Mouse (Mus musculus) erythroblast, embryonic 14.5 days (primary cell): ENCODE data around the gene Mogat1. TPM values are rescaled to one million over a fixed set of nuclear protein-coding genes. Genes with fewer than 3 reads are reported as not detected.
"Not testable (repeated sequence)": the region's sequence is repeated elsewhere in the genome, so short reads cannot be mapped to it uniquely, and the experiment has no call there.

ENCODE experiments used
- H3K27me3 ChIP-seq: 2 replicates; pipeline ENCODE4 v1.6.1; 2012; ENCODE audit warnings: inconsistent platforms; ENCODE audit not compliant: control insufficient read depth
- H3K36me3 ChIP-seq: 2 replicates; pipeline ENCODE4 v1.6.1; 2012; ENCODE audit warnings: mild to moderate bottlenecking, inconsistent platforms; ENCODE audit not compliant: control insufficient read depth
- H3K4me1 ChIP-seq: 2 replicates; pipeline ENCODE4 v1.6.1; 2012; ENCODE audit warnings: inconsistent platforms; ENCODE audit not compliant: control insufficient read depth
- H3K4me3 ChIP-seq: replicated peaks from 2 replicates; pipeline ENCODE3; 2012; ENCODE audit warnings: moderate library complexity, mild to moderate bottlenecking, inconsistent platforms
- H3K9me3 ChIP-seq: 2 replicates; pipeline ENCODE4 v1.6.1; 2012; ENCODE audit warnings: low read length, inconsistent platforms, mixed read lengths; ENCODE audit not compliant: control insufficient read depth
- GATA1 ChIP-seq: IDR thresholded peaks from 2 replicates; pipeline ENCODE4 v1.6.1; 2012; ENCODE audit warnings: low read length, inconsistent platforms, mixed read lengths
- TAL1 ChIP-seq: IDR thresholded peaks from 3 replicates; pipeline ENCODE4 v1.6.1; 2012; ENCODE audit warnings: low read length, inconsistent platforms, mixed read lengths
- polyA plus RNA-seq: library from polyadenylated mRNA; stranded (reverse); fragments of >175 nt; gene quantifications from 2 replicates; pipeline ENCODE4 v1.2.3, GENCODE M21; 2012

The Mogat1 gene
- not detected in 2 replicates for polyA plus RNA-seq

GRCm38 (mm10) chr1:78510862-78511261, at the start of gene Mogat1:
Gene Mogat1, plus strand, starts transcription at chr1:78510991.
- Histone ChIP-seq H3K9me3 (no peaks in the 10 kb centered on the region), H3K36me3 (no peaks in the 10 kb centered on the region), H3K27me3 (peaks cover 12% of the 10 kb centered on the region), H3K4me3 (no peak within 1 kb of the TSS), H3K4me1 (no peaks in the 10 kb centered on the region)
- TF ChIP-seq TAL1, result no peak
- TF ChIP-seq GATA1, result no peak

GRCm38 (mm10) chr1:78472441-78472840, 38.4 kb upstream of the Mogat1 start:
- H3K4me3 ChIP-seq, result no peak overlapping the region
- no peaks in the 10 kb centered on the region for H3K4me1 ChIP-seq
- TF ChIP-seq TAL1 (no peak), GATA1 (no peak)
- H3K36me3 ChIP-seq, result peaks cover 89% of the 10 kb centered on the region
- no peaks in the 10 kb centered on the region for H3K9me3 ChIP-seq
- H3K27me3 ChIP-seq, result no peaks in the 10 kb centered on the region

GRCm38 (mm10) chr1:78483430-78483829, 27.4 kb upstream of the Mogat1 start:
- peaks cover 64% of the 10 kb centered on the region for H3K36me3 ChIP-seq
- H3K4me1 ChIP-seq, result peaks cover 30% of the 10 kb centered on the region

GRCm38 (mm10) chr1:78484361-78484760, 26.4 kb upstream of the Mogat1 start:
- no peak for TF ChIP-seq TAL1
- TF ChIP-seq GATA1, result no peak
- peaks cover 55% of the 10 kb centered on the region for H3K36me3 ChIP-seq
- H3K9me3 ChIP-seq, result no peaks in the 10 kb centered on the region
- H3K27me3 ChIP-seq, result no peaks in the 10 kb centered on the region
- peaks cover 35% of the 10 kb centered on the region for H3K4me1 ChIP-seq
- H3K4me3 ChIP-seq, result no peak overlapping the region

More at GRCm38 (mm10) chr1:78483430-78483829, 27.4 kb upstream of the Mogat1 start:
- H3K27me3 ChIP-seq, result no peaks in the 10 kb centered on the region
- TF ChIP-seq GATA1 (no peak), TAL1 (no peak)
- H3K9me3 ChIP-seq, result no peaks in the 10 kb centered on the region
- H3K4me3 ChIP-seq, result no peak overlapping the region

GRCm38 (mm10) chr1:78488427-78488751, 22.4 kb upstream of the Mogat1 start:
- Histone ChIP-seq H3K27me3 (peaks cover 5% of the 10 kb centered on the region), H3K9me3 (no peaks in the 10 kb centered on the region), H3K4me3 (peak overlapping the region; percentile 99), H3K36me3 (peaks cover 23% of the 10 kb centered on the region), H3K4me1 (peaks cover 43% of the 10 kb centered on the region)
- no peak for TF ChIP-seq GATA1
- no peak for TF ChIP-seq TAL1

GRCm38 (mm10) chr1:78488752-78489492, 21.9 kb upstream of the Mogat1 start, which contains the start of gene Farsb:
Gene Farsb, minus strand, starts transcription at chr1:78488897.
- Histone ChIP-seq H3K9me3 (no peaks in the 10 kb centered on the region), H3K36me3 (peaks cover 18% of the 10 kb centered on the region), H3K4me3 (peak within 1 kb of the TSS; percentile 99), H3K27me3 (peaks cover 5% of the 10 kb centered on the region), H3K4me1 (peaks cover 41% of the 10 kb centered on the region)
- no peak for TF ChIP-seq TAL1

GRCm38 (mm10) chr1:78490143-78490542, 20.6 kb upstream of the Mogat1 start:
- H3K27me3 ChIP-seq, result peaks cover 5% of the 10 kb centered on the region
- no peak overlapping the region for H3K4me3 ChIP-seq
- no peak for TF ChIP-seq GATA1
- TF ChIP-seq TAL1, result no peak
- H3K4me1 ChIP-seq, result peaks cover 39% of the 10 kb centered on the region
- no peaks in the 10 kb centered on the region for H3K9me3 ChIP-seq
- peaks cover 10% of the 10 kb centered on the region for H3K36me3 ChIP-seq

- H3K9me3 ChIP-seq, result peaks cover 24% of the 10 kb centered on the region
- no peak for TF ChIP-seq GATA1
- TF ChIP-seq TAL1, result no peak
- no peaks in the 10 kb centered on the region for H3K27me3 ChIP-seq
- H3K4me3 ChIP-seq, result no peak overlapping the region
- H3K4me1 ChIP-seq, result no peaks in the 10 kb centered on the region
- no peaks in the 10 kb centered on the region for H3K36me3 ChIP-seq
These were observed 9.8 kb upstream of the Mogat1 start for GRCm38 (mm10) chr1:78501036-78501435.

- H3K36me3 ChIP-seq, H3K27me3 ChIP-seq, H3K4me3 ChIP-seq, H3K4me1 ChIP-seq: not testable (repeated sequence)
- peaks cover 24% of the 10 kb centered on the region for H3K9me3 ChIP-seq
These were observed 8.9 kb upstream of the Mogat1 start for GRCm38 (mm10) chr1:78501856-78502255.

- TF ChIP-seq TAL1, result no peak
- Histone ChIP-seq H3K9me3 (peaks cover 24% of the 10 kb centered on the region), H3K4me3 (no peak overlapping the region), H3K4me1 (no peaks in the 10 kb centered on the region), H3K36me3 (no peaks in the 10 kb centered on the region), H3K27me3 (no peaks in the 10 kb centered on the region)
These were observed 8.3 kb upstream of the Mogat1 start for GRCm38 (mm10) chr1:78502527-78502926.
